Mouse (Mus musculus) megakaryocyte, embryonic 14.5 days (primary cell): ENCODE results near the gene Nfkb1.

Experiments used
- FLI1 ChIP-seq: IDR thresholded peaks from 2 replicates; pipeline ENCODE4 v1.6.1; 2012; ENCODE audit warnings: low read length, inconsistent platforms, mixed read lengths
- GATA1 ChIP-seq: IDR thresholded peaks from 3 replicates; pipeline ENCODE4 v1.6.1; 2012; ENCODE audit warnings: mixed read lengths, low read length, inconsistent platforms, borderline replicate concordance

DNA sequence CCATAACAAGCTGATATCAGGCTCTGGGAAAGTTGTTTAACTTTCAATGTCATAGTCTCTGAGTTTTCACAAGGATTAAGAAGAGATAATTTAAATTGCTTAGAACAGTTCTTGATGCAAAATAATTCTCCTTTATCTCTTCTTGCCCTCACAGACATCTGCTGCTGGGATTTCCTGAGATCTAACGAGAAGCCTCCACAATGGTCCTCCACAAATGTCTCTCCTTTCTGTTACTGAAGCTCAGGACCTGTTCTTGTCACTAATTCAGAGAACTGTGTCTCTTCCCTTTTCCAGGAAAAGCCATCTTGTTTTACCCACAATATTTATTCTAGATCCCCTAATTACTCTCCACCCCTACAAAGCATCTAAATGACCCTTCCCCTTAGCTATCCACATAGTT is 56.3 kb downstream of the Nfkb1 start:
- no peak for TF ChIP-seq GATA1
- TF ChIP-seq FLI1 = no peak
